Mouse (Mus musculus): ENCODE results near the gene Nlrp4e.
"Not testable (repeated sequence)": the region's sequence is repeated elsewhere in the genome, so short reads cannot be mapped to it uniquely, and the experiment has no call there.

Gene Nlrp4e

DNA sequence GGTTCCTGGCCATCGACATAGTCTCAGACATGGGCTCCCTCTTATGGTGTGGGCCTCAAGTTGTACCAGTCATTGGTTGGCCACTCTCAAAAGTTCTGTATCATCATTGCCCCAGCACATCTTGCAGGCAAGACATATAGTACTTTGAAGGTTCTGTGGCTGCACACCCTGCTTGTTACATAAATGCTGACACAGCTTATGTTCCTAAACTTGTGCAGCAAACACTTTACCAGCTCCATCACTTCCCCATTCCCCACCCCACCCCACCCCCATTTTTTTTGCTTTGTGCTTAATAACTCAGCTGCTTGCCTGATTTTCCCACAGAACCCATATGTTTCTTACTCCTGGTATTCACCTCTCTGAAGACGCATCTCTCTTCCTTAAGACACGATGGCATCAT is at the start of gene Nlrp4e:
Gene Nlrp4e (plus strand): TSS at position 301 of the 400 bp plus-strand sequence.
- not testable (repeated sequence) for DNase-seq (ENCODE audit: low spot score)

DNA sequence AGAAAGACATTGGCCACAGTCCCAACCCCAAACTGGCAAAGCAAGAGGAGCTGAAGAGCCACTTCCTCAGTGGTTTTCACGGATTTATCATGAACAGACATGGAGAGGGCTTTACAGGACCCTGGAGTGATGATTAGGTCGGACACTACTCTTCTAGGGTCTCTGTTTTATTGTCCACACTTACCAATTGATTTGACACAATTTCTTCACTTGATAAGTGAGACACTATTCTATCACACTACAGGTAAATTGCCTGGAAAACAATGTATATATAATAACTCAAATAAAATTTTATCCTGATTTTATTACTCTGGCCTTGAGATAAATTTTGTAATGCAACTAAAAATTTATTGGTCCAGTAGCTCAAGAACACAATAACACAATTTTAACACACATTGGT is 49.4 kb upstream of the Nlrp4e start, which contains the start of gene Vmn1r166:
Gene Vmn1r166 (minus strand): TSS at position 101 of the 400 bp plus-strand sequence.
- DNase-seq (ENCODE audit: low spot score): not testable (repeated sequence)

DNA sequence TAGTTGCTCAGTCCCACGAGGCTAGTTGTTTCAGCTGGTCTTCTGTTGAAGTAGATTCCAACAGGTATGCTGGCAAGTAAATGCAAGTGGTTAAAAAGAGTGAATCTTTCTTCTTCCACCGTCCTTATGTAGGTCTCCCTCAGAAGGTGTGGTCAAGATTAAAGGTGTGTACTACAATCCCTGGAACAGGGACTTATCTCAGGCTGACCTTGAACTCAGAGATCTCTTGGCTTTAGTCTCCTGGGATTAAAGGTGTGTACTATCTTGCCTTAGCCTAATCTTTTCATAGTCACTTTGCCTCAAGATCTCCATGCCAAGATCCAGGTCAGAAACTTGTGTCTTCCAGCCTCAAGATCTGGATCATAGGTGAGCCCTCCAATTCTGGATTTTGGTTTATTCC is 22.2 kb upstream of the Nlrp4e start, which contains the start of gene Gm6902:
Gene Gm6902 (minus strand): TSS at position 101 of the 400 bp plus-strand sequence.
- not testable (repeated sequence) for DNase-seq (ENCODE audit: low spot score)

DNA sequence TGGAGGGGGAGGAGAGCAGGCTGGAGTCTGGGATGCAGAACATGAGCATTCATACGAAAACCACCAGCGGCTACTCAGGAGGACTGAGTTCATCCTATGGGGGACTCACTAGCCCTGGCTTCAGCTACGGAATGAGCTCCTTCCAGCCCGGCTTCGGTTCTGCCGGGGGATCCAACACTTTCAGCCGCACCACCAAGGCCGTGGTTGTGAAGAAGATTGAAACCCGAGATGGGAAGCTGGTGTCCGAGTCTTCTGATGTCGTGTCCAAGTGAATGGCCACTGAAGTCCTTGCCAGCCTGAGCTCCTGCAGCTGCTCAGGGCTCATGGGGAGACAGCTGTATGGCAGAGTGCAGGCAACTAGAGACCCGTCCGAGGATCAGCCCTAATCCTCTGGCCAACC is 57.3 kb downstream of the Nlrp4e start:
- not testable (repeated sequence) for DNase-seq (ENCODE audit: low spot score)

DNA sequence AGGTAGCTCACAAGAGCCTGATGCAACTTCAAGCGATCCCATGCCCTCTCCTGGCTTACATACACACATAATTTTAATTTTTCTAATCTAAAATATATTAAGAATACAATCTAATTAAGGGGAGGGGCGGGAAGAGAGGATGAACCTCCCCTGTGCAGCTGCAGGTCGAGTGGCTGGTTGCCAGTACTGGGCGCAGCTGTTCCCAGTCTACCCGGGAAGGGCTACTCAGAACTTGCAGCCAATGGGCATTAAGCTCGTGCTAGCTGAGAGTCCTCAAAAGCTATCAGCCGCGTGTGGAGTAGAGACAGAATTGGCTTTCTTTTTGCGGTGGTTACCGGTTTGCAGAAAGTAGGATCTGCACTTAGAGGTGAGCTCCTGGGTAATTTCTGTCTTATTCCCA is 84.6 kb downstream of the Nlrp4e start, which contains the start of gene Nlrp5:
Gene Nlrp5 (plus strand): TSS at position 301 of the 400 bp plus-strand sequence.
- no peak for DNase-seq (ENCODE audit: low spot score)
